ENCODE assay signal across 9 mouse cellular contexts in the genomic region with DNA sequence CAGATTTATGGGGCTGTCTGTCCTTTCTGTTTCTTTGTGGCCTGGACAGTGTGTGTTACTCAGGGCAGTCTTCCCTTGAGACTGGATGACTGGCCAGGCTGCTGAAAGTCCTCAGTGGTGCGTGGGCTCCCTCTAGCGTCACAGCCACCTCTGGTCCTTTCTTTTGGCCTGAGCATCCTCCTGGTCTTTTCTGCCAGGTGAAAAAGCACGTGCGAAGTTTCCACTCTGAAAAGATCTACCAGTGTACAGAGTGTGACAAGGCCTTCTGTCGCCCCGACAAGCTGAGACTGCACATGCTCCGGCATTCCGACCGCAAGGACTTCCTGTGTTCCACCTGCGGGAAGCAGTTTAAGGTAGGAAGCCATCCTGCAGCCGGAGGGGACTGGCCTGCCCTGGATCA. TPM values are rescaled to one million over a fixed set of nuclear protein-coding genes. Genes with fewer than 3 reads are reported as not detected.
DNase-seq lines count a peak whose midpoint lies in the region; ATAC-seq and TF ChIP-seq lines count a peak whose summit lies in the region.
"Had no signal": no experiment of that assay in that cellular context is flagged by ENCODE, and none has a peak within 500 bp of the region (broad histone marks: within the 10 kb centered on the region; RNA-seq: fewer than 3 reads in every experiment).

No protein-coding gene starts in this region.

- H3K36me3 ChIP-seq in thymus, adult 2 months (ENCODE audit: control insufficient read depth, insufficient read depth, low read length), result no peaks in the 10 kb centered on the region

- intact Hi-C loops in heart, postnatal 10 days (cut with DNase I), result loop anchor here (1.0 to 5.0 kb wide), 3 partner anchors 67 to 198 kb away; a partner anchor contains a TSS

- peak; percentile 61 for ATAC-seq in CD4-positive, CD25-positive, alpha-beta regulatory T cell, adult 4 months
- ATAC-seq in erythroblast, adult 5-6 weeks (replicated peaks; ENCODE audit: low FRiP score, poor library complexity, severe bottlenecking), result peak; percentile 70

- TF ChIP-seq POLR2A in bone marrow, adult 2 months (IDR thresholded peaks at IDR 0.05; ENCODE audit: borderline replicate concordance, control insufficient read depth, low read depth, low read length), result no peak
- no peak for TF ChIP-seq POLR2A in lung, adult 2 months (IDR thresholded peaks at IDR 0.05; ENCODE audit: borderline replicate concordance, extremely low read depth, low read depth, low read length)
- TF ChIP-seq POLR2A in olfactory bulb, adult 2 months (IDR thresholded peaks at IDR 0.05; ENCODE audit: insufficient read depth, low read depth, low read length), result no peak
- TF ChIP-seq POLR2A in thymus, adult 2 months (IDR thresholded peaks at IDR 0.05; ENCODE audit: control insufficient read depth, extremely low read depth, insufficient read depth, low read length, poor library complexity), result no peak

- WGBS in bone marrow, adult 2 months, result 68% methylated on average over 11 of the region's 11 CpGs
- 62% methylated on average over 11 of the region's 11 CpGs for WGBS in lung, adult 2 months
- 66% methylated on average over 11 of the region's 11 CpGs for whole genome bisulfite sequencing in olfactory bulb, adult 2 months
- 77% methylated on average over 11 of the region's 11 CpGs for WGBS in thymus, adult 2 months

- no peak overlapping the region for H3K27ac ChIP-seq in bone marrow, adult 2 months (ENCODE audit: control insufficient read depth, insufficient read depth, low read depth, low read length, poor library complexity)
- H3K27ac ChIP-seq in olfactory bulb, adult 2 months (ENCODE audit: insufficient read depth, low read depth, low read length), result no peak overlapping the region
- H3K27ac ChIP-seq in thymus, adult 2 months (ENCODE audit: control insufficient read depth, insufficient read depth, low read length), result no peak overlapping the region

- no peaks in the 10 kb centered on the region; the same call in 1 of the 2 replicates for H3K4me1 ChIP-seq in bone marrow, adult 2 months (ENCODE audit: control insufficient read depth, insufficient read depth, low read length)
- no peaks in the 10 kb centered on the region for H3K4me1 ChIP-seq in lung, adult 2 months (ENCODE audit: control insufficient read depth, insufficient read depth, low read length)
- no peaks in the 10 kb centered on the region for H3K4me1 ChIP-seq in olfactory bulb, adult 2 months (ENCODE audit: control insufficient read depth, insufficient read depth, low read length)
- no peaks in the 10 kb centered on the region for H3K4me1 ChIP-seq in thymus, adult 2 months (replicated peaks; ENCODE audit: control insufficient read depth, insufficient read depth, low read length)

- H3K4me3 ChIP-seq in bone marrow, adult 2 months (replicated peaks; ENCODE audit: control insufficient read depth, low read depth, low read length), result no peak overlapping the region
- no peak overlapping the region for H3K4me3 ChIP-seq in lung, adult 2 months (replicated peaks; ENCODE audit: extremely low read depth, low read depth, low read length)
- H3K4me3 ChIP-seq in olfactory bulb, adult 2 months (ENCODE audit: insufficient read depth, low read depth, low read length), result no peak overlapping the region
- H3K4me3 ChIP-seq in thymus, adult 2 months (ENCODE audit: control insufficient read depth, insufficient read depth, low read length), result no peak overlapping the region
- H3K4me3 ChIP-seq: erythroblast, embryonic 14.5 days had no signal

- no peaks in the 10 kb centered on the region for H3K27me3 ChIP-seq in thymus, adult 2 months (ENCODE audit: control insufficient read depth, insufficient read depth, low read length)

- DNase-seq in heart, postnatal 10 days, result peak; percentile 77 to 86
- peak; percentile 72 to 91 for DNase-seq in kidney, postnatal 36 days
- peak; percentile 73 for DNase-seq in lung, adult 2 months
- DNase-seq in thymus, adult 2 months, result peak; percentile 60

- TF ChIP-seq CTCF in bone marrow, adult 2 months (IDR thresholded peaks at IDR 0.05; ENCODE audit: control insufficient read depth, insufficient read depth, low read length), result peak; percentile 96
- TF ChIP-seq CTCF in lung, adult 2 months (IDR thresholded peaks at IDR 0.05; ENCODE audit: insufficient read depth, low read length), result peak; percentile 94
- peak; percentile 87 for TF ChIP-seq CTCF in olfactory bulb, adult 2 months (IDR thresholded peaks at IDR 0.05; ENCODE audit: insufficient read depth, low read depth, low read length)
- TF ChIP-seq CTCF in thymus, adult 2 months (IDR thresholded peaks at IDR 0.05; ENCODE audit: borderline replicate concordance, control insufficient read depth, extremely low read depth, insufficient read depth, low read length, poor library complexity), result peak; percentile 76; the same call in 1 of the 2 replicates

RNA-seq across cellular contexts. Expression of a gene that starts 37.1 kb away (rescaled TPM):
- polyA plus RNA-seq in CD4-positive, CD25-positive, alpha-beta regulatory T cell, adult 4 months (2017; shearing (Covaris generic)), result 10 to 100 TPM; 37.1 to 54.1 TPM
- polyA plus RNA-seq in bone marrow, adult 2 months (2011; ENCODE audit: insufficient read depth, insufficient read length, low replicate concordance, missing spikeins), result 9.0 and 15.7 TPM in 2 replicates
- 8.3 and 9.0 TPM in 2 replicates for total RNA-seq in erythroblast, adult 5-6 weeks (2015; ENCODE audit: low replicate concordance)
- total RNA-seq in erythroblast, adult 5-6 weeks (2017; ENCODE audit: low replicate concordance), result 10.3 and 14.1 TPM in 2 replicates
- 10 to 100 TPM; 16.0 to 17.8 TPM for total RNA-seq in heart, postnatal 10 days (2021)
- polyA plus RNA-seq in lung, adult 2 months (2012; rRNA removed), result 16.6 and 19.7 TPM in 2 replicates
- polyA plus RNA-seq in olfactory bulb, adult 2 months (2012; ENCODE audit: insufficient read depth, insufficient read length, low replicate concordance, missing spikeins), result not detected in 2 replicates
- polyA plus RNA-seq in thymus, adult 2 months (2012; rRNA removed), result 68.7 and 82.9 TPM in 2 replicates
